Mouse (Mus musculus) urinary bladder, postnatal 14 days (tissue): ENCODE results near the gene Rps7.

ENCODE experiments used
- DNase-seq: peaks from one replicate; pipeline ENCODE4 v3.0.0; 2021; ENCODE audit warnings: low spot score

Rps7 gene

DNA sequence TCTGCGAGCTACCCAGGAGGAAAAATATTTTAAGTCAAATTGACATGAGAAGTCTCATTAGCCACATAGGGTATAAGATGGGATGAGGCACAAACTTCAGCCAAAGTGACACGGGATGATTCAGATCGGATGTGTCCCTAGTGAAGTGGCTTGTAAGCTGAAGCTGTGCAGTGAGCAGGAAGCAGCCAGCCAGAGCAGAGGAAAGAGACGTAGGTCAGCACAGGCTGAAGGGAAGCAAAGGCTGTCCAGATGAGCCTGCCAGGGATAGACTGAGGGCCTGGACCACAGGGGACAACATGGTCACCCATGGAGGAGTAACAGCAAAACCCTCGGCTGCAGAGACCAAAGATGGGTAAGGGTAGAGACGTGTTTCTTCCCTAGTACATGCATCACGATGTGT is 21.4 kb downstream of the Rps7 start:
- no peak for DNase-seq

DNA sequence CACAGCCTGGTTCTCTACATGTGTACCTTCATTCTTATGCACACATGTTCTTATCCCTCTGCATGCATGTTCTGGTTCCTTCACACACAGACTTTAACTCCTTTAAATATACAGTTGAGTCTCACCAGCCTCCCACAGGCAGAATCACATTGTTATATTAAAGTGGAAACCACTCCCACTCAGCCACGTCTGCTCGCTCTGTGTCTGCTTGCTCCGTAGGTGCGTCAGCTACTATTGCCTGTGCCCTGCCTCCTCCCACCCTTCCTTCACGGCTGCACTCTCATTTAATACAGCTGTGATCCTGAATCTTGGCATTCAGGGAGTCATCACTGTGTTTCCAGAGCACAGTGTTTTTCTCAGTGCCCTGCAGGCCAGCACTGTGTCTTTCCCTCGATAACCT is 23.4 kb downstream of the Rps7 start:
- no peak for DNase-seq

DNA sequence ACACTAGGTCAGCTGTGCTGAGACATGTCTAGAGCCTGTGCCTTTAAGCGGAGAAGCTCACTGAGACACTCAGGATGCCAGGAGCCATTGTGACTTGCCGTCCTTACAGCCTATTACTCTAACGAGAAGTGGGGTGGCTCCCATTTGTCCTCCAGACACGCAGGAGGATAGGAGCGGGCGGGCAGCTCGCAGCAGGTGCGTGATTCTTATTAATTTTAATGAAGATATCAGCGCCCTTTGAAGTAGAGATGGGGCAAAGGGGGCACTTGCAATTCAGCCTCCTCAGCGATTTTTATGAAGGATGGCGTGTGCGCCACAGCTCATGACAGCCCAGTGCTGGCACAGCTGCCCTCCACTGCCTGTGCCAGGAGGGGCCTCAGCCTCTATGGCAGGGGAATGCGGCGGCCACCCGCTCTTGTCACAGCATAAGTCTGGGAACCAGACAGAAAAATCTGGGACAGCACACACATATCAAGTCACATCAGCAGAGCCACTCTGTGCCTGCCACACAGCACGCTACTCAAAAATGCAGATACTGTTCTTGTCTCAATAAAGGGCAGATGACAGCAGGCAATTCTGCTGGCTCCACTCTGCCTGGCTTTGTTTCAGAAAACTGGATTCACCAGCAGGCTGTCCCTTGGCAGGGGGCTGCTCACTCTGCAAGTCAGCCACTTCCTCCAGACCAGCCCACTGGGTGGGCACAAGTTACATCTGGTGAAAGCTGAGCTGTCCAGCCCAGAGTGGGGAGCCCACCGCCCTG is 28.0 kb downstream of the Rps7 start:
- no peak for DNase-seq

DNA sequence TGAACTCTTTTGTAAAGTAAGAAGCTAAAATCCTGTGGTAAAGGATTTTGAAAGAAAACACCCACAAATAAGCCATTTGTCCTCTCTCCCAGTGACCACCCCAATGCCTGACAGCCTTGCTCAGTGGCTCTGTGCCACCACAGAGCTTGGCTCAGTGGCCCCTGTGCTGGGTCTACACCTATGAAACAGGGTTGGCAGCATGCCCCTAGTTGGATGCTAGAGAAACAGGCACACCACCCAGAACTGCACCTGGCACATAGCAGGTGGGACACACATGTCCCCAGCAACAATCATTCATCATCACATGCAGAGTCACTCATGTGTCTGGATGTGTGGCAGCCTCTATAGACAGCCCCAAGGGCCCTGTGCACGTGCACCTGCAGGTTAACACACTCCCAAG is 32.3 kb downstream of the Rps7 start:
- no peak for DNase-seq

DNA sequence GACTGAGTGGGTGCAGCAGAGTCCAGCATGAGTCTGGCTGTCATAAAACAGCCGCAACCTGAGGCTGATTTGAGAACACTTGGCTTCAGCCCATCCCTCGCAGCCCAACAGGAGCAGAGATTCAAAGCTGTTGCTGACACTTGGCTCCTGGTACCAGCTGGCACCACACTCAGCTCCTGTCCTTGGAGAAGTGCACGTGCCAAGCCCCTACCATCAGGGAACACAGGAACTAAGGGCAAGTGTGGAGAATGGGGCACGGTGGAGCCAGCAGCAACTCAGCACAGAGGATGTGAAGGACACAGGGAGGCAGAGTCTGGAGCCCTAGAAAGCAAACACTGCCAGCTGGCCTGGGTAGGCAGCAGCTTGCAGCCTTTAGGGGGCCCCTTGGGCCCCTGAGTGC is 33.5 kb downstream of the Rps7 start:
- DNase-seq = no peak

- DNase-seq = no peak
Measured at GRCm38 (mm10) chr12:28598526-28598991, 37.2 kb downstream of the Rps7 start.

GRCm38 (mm10) chr12:28598110-28598509 is 37.6 kb downstream of the Rps7 start:
- DNase-seq = no peak

- no peak for DNase-seq
Measured at GRCm38 (mm10) chr12:28597699-28598098, 38.1 kb downstream of the Rps7 start.

GRCm38 (mm10) chr12:28596851-28597250 is 38.9 kb downstream of the Rps7 start:
- DNase-seq = no peak

DNA sequence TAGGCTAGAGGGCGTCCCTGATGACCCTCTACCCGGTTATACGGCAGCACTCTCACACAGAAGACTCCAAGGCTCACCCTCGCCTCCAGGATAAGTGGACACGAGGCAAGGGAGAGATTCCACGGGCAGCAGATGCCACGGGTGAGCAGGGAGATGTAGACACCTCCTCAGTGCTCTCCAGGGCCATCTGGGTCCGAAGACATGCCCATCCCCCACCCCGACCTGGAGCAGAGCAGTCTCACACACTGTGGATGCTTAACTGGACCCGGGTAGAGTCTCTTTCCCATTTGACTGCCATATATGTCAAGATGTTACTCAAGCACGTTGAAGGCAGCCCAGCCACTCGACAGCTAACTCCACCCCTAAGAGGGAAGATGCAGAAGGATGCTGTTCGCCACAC is 45.3 kb downstream of the Rps7 start:
- no peak for DNase-seq

GRCm38 (mm10) chr12:28589090-28589868 is 46.5 kb downstream of the Rps7 start:
- peak; percentile 84 for DNase-seq

DNA sequence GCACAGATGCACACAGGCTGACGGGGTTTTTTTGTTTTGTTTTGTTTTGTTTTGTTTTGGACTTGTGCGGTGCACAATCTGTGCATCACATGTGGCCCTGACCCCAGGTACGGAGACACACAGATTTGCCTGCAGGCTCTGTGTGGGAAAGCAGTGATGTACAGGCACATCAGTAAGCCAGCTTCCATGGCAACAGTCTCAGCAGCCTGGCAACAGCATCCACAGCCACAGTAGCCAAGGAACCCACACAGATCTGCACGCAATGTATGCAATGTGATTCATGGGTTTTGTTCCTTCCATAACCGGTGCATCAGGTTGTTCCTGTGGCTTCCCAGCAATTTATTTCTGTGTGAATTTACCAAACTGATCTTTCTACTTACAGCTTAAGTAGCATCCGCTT is 47.8 kb downstream of the Rps7 start:
- DNase-seq = no peak

DNA sequence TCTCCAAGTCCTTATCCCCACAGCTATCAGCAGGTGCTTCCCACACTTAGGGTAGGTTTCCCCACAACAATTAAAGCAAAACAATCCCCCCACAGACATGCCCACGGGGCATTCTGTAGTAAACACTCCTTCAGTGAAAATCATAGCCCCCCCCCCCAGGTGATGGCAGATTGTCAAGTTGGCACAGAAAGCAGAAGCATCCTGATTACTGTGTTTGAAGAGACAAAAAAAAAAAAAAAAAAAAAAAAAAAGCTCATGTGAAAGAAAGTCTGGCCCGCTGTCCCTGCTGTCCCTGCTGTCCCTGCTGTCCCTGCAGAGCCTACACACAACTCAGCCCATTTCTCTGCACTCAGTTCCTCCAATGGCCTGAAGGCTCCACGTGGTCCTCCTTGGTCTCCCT is 51.7 kb downstream of the Rps7 start:
- DNase-seq = no peak

DNA sequence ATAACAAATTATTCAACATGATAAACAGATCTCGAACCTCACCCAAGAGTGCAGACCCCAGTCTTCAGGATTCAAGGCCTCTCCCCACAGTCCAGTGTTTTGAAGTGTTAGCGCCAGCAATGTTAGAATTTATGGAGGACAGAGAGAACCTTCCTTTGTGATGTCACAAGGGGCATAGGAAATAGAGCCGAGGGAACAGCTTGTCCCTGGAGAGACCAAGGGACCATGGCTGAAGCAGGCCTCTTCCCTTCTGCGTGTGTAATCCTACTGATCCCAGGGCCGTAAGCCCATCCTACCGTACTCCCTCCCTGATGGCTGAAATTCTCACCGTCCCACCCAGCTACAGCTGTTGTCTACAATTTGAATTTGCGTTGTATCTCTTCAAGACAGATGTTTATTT is 53.3 kb downstream of the Rps7 start, which contains the start of gene Allc:
Gene Allc, minus strand, starts transcription at position 101 of the 400 bp plus-strand sequence.
- no peak for DNase-seq
